Comparison of ENCODE assay signal across 8 mouse cellular contexts in genomic region chr2:152816657-152817348, GRCm38 (mm10). TPM values are rescaled to one million over a fixed set of nuclear protein-coding genes. Genes with fewer than 3 reads are reported as not detected.
A peak's percentile ranks its signal among the peaks of the same experiment; 100 is the strongest.
DNase-seq lines count a peak whose midpoint lies in the region; ATAC-seq and TF ChIP-seq lines count a peak whose summit lies in the region.
"Had no signal": no experiment of that assay in that cellular context is flagged by ENCODE, and none has a peak within 500 bp of the region (broad histone marks: within the 10 kb centered on the region; RNA-seq: fewer than 3 reads in every experiment).

No protein-coding gene starts in this region.

- no peaks in the 10 kb centered on the region for H3K9me3 ChIP-seq in hindbrain, embryonic 13.5 days
- no peaks in the 10 kb centered on the region for H3K9me3 ChIP-seq in hindbrain, embryonic 11.5 days (ENCODE audit: control insufficient read depth, low read length)
- H3K9me3 ChIP-seq in G1E (replicated peaks): peaks cover 3% of the 10 kb centered on the region; the same call in 1 of the 2 replicates
- 0 out of 2 replicates have a peak, but pooled peaks cover 3% of the 10 kb centered on the region for H3K9me3 ChIP-seq in limb, embryonic 13.5 days

- WGBS in hindbrain, embryonic 13.5 days: 75% methylated on average over 3 of the region's 3 CpGs
- WGBS in hindbrain, embryonic 11.5 days: 91% methylated on average over 3 of the region's 3 CpGs
- WGBS in limb, embryonic 13.5 days: 80% methylated on average over 3 of the region's 3 CpGs

- H3K9ac ChIP-seq in hindbrain, embryonic 13.5 days: no peak overlapping the region; the same call in 1 of the 2 replicates
- H3K9ac ChIP-seq in hindbrain, embryonic 11.5 days (ENCODE audit: low read depth, low read length): no peak overlapping the region
- H3K9ac ChIP-seq in limb, embryonic 13.5 days: no peak overlapping the region

- no peak for TF ChIP-seq CTCF in G1E (IDR thresholded peaks at IDR 0.05; ENCODE audit: low read depth, low read length)

- H3K4me2 ChIP-seq in hindbrain, embryonic 13.5 days: no peak overlapping the region
- H3K4me2 ChIP-seq in hindbrain, embryonic 11.5 days (replicated peaks; ENCODE audit: low read depth, low read length): no peak overlapping the region
- no peak overlapping the region; the same call in 1 of the 2 replicates for H3K4me2 ChIP-seq in limb, embryonic 13.5 days (replicated peaks)

- H3K27me3 ChIP-seq in hindbrain, embryonic 13.5 days: no peaks in the 10 kb centered on the region
- H3K27me3 ChIP-seq in hindbrain, embryonic 11.5 days (ENCODE audit: control insufficient read depth, insufficient read depth, low read length): no peaks in the 10 kb centered on the region
- H3K27me3 ChIP-seq in G1E (ENCODE audit: insufficient read depth, low read length): no peaks in the 10 kb centered on the region
- H3K27me3 ChIP-seq in limb, embryonic 13.5 days: no peaks in the 10 kb centered on the region

- no peak for ATAC-seq in hindbrain, embryonic 13.5 days (ENCODE audit: low FRiP score)
- no peak for ATAC-seq in hindbrain, embryonic 11.5 days (ENCODE audit: low FRiP score)
- ATAC-seq in G1E (ENCODE audit: extremely low read depth, insufficient number of reproducible peaks, low FRiP score, poor library complexity, severe bottlenecking): no peak
- ATAC-seq in limb, embryonic 13.5 days (ENCODE audit: low FRiP score, low read depth): no peak
- no peak for ATAC-seq in CD4-positive, CD25-positive, alpha-beta regulatory T cell, adult 4 months

- H3K36me3 ChIP-seq in hindbrain, embryonic 13.5 days: peaks cover 19% of the 10 kb centered on the region
- H3K36me3 ChIP-seq in hindbrain, embryonic 11.5 days (ENCODE audit: control insufficient read depth, insufficient read depth, low read length): peaks cover 5% of the 10 kb centered on the region; the same call in 1 of the 2 replicates
- H3K36me3 ChIP-seq in G1E (replicated peaks): peaks cover 51% of the 10 kb centered on the region
- peaks cover 26% of the 10 kb centered on the region for H3K36me3 ChIP-seq in limb, embryonic 13.5 days

- DNase-seq in hindbrain, embryonic 11.5 days (ENCODE audit: low spot score): no peak
- no peak for DNase-seq in G1E (ENCODE audit: low spot score)
- DNase-seq in cerebellum, postnatal 10 days: peak; percentile 33 to 36
- DNase-seq in retina, postnatal 1 day: no peak
- DNase-seq: spleen, adult 18-20 months had no signal

- H3K4me1 ChIP-seq in hindbrain, embryonic 13.5 days (replicated peaks): peaks cover 75% of the 10 kb centered on the region
- H3K4me1 ChIP-seq in hindbrain, embryonic 11.5 days (replicated peaks; ENCODE audit: control insufficient read depth, insufficient read depth, low read length): peaks cover 8% of the 10 kb centered on the region
- peaks cover 94% of the 10 kb centered on the region for H3K4me1 ChIP-seq in G1E (ENCODE audit: insufficient read depth, low read depth, low read length)
- peaks cover 66% of the 10 kb centered on the region for H3K4me1 ChIP-seq in limb, embryonic 13.5 days

- H3K4me3 ChIP-seq in hindbrain, embryonic 13.5 days: no peak overlapping the region
- no peak overlapping the region for H3K4me3 ChIP-seq in hindbrain, embryonic 11.5 days (ENCODE audit: low read depth, low read length)
- peak overlapping the region; percentile 54; the same call in 1 of the 2 replicates for H3K4me3 ChIP-seq in G1E (ENCODE audit: low read depth, low read length)
- no peak overlapping the region for H3K4me3 ChIP-seq in limb, embryonic 13.5 days

- peak overlapping the region; percentile 13 for H3K27ac ChIP-seq in hindbrain, embryonic 13.5 days
- no peak overlapping the region for H3K27ac ChIP-seq in hindbrain, embryonic 11.5 days (ENCODE audit: low read depth, low read length)
- H3K27ac ChIP-seq in limb, embryonic 13.5 days: peak overlapping the region; percentile 39; the same call in 1 of the 2 replicates

RNA-seq across cellular contexts. Expression of gene Bcl2l1, which starts 14.7 kb away (rescaled TPM):
- polyA plus RNA-seq in hindbrain, embryonic 13.5 days (2015; fragmentation: Nextera tagmentation; extraction: Ambion mirVana): 173 and 179 TPM in 2 replicates
- 129 and 134 TPM in 2 replicates for polyA plus RNA-seq in hindbrain, embryonic 11.5 days (2014; fragmentation: Nextera tagmentation; extraction: Ambion mirVana)
- total RNA-seq in G1E (2014; fragmentation: Nextera tagmentation): 35.2 and 79.6 TPM in 2 replicates
- 27.0 and 31.6 TPM in 2 replicates for total RNA-seq in G1E (2017)
- 63.3 and 82.7 TPM in 2 replicates for polyA plus RNA-seq in G1E (2012)
- 93.3 and 93.5 TPM in 2 replicates for polyA plus RNA-seq in limb, embryonic 13.5 days (2015; fragmentation: Nextera tagmentation; extraction: Ambion mirVana)
- 10 to 100 TPM; 55.5 to 75.0 TPM for polyA plus RNA-seq in CD4-positive, CD25-positive, alpha-beta regulatory T cell, adult 4 months (2017; shearing (Covaris generic))

RNA-seq across cellular contexts. Expression of gene Tpx2, which starts 31.0 kb away (rescaled TPM):
- polyA plus RNA-seq in hindbrain, embryonic 13.5 days (2015; fragmentation: Nextera tagmentation; extraction: Ambion mirVana): 21.9 and 24.8 TPM in 2 replicates
- polyA plus RNA-seq in hindbrain, embryonic 11.5 days (2014; fragmentation: Nextera tagmentation; extraction: Ambion mirVana): 139 and 140 TPM in 2 replicates
- total RNA-seq in G1E (2014; fragmentation: Nextera tagmentation): 257 and 315 TPM in 2 replicates
- total RNA-seq in G1E (2017): 119 and 142 TPM in 2 replicates
- polyA plus RNA-seq in G1E (2012): 11.7 and 16.7 TPM in 2 replicates
- polyA plus RNA-seq in limb, embryonic 13.5 days (2015; fragmentation: Nextera tagmentation; extraction: Ambion mirVana): 83.1 and 86.8 TPM in 2 replicates
- 1 to 10 TPM; 4.0 to 9.7 TPM for polyA plus RNA-seq in CD4-positive, CD25-positive, alpha-beta regulatory T cell, adult 4 months (2017; shearing (Covaris generic))

Comparison
In these comparisons a context has a peak if more than half of its experiments do, and no peak if none do; other contexts are left out.
1. DNase-seq: peak in cerebellum, postnatal 10 days (2 of 2); none in hindbrain, embryonic 11.5 days (single experiment), G1E (single experiment) and retina, postnatal 1 day (single experiment).